Mouse (Mus musculus) layer of hippocampus, adult 6 months (tissue): Measurements from ENCODE around the gene Gfy. TPM values are rescaled to one million over a fixed set of nuclear protein-coding genes. Genes with fewer than 3 reads are reported as not detected.

ENCODE experiments used
- long read RNA-seq, 2 experiments: library from polyadenylated mRNA; unstranded; transcript quantifications; one replicate each; pipeline ENCODE4 v2.0.0; 2019 to 2020
- microRNA-seq: library from miRNA; unstranded; fragments of <30 nt; microRNA quantifications from one replicate; pipeline ENCODE4 v1.2.0, GENCODE M21; 2020
- polyA plus RNA-seq: library from polyadenylated mRNA; unstranded; fragments of <200 nt; fragmentation: Nextera tagmentation; gene quantifications from 2 replicates; pipeline ENCODE4 v1.2.3, GENCODE M21; 2021

Gfy gene
- not detected in 2 replicates for polyA plus RNA-seq
- long read RNA-seq, experiment 1, result 0 reads
- long read RNA-seq, experiment 2, result 0 reads

GRCm38 (mm10) chr7:45179469-45179868 is at the start of gene Gfy:
TSS of gene Gfy (minus strand) at chr7:45179569.

GRCm38 (mm10) chr7:45215673-45216441 is 36.5 kb upstream of the Gfy start, which contains the start of gene Tead2:
TSS of gene Tead2 (plus strand) at chr7:45215753.

GRCm38 (mm10) chr7:45211851-45212251 is 32.5 kb upstream of the Gfy start, which contains the start of gene Dkkl1:
TSS of gene Dkkl1 (minus strand) at chr7:45212147.

GRCm38 (mm10) chr7:45204380-45205143 is 25.2 kb upstream of the Gfy start, which contains the start of gene Ccdc155:
TSS of gene Ccdc155 (minus strand) at chr7:45204892.

GRCm38 (mm10) chr7:45180896-45181477 is 1.6 kb upstream of the Gfy start, which contains the start of gene Pth2:
TSS of gene Pth2 (plus strand) at chr7:45180995.

GRCm38 (mm10) chr7:45163735-45164490 is 15.5 kb downstream of the Gfy start, which contains the start of gene Slc17a7:
TSS of gene Slc17a7 (plus strand) at chr7:45163949.

GRCm38 (mm10) chr7:45154096-45154992 is 25.0 kb downstream of the Gfy start, which contains the start of the genes Pih1d1 and Aldh16a1:
TSS of gene Pih1d1 (plus strand) at chr7:45154303.
TSS of gene Aldh16a1 (minus strand) at chr7:45154584.

GRCm38 (mm10) chr7:45135993-45136567 is 43.3 kb downstream of the Gfy start, which contains the start of the genes Gm45713 and Flt3l:
TSS of gene Gm45713 (minus strand) at chr7:45136231.
TSS of gene Flt3l (minus strand) at chr7:45136432.

GRCm38 (mm10) chr7:45128624-45129246 is 50.6 kb downstream of the Gfy start, which contains the start of gene Rpl13a:
TSS of gene Rpl13a (minus strand) at chr7:45128761.

Small RNA genes within 50 kb of the gene (microRNA-seq; reads per million reads assigned to microRNA genes)
- gene Mir5121, result 9.2 reads per million, percentile 30 among the genes with 10 or more reads in this experiment
- 6.0 reads per million, percentile 22 among the genes with 10 or more reads in this experiment for gene Mir7055

Other genes starting within 250 kb of the Gfy start
- 0.28 and 0.35 TPM in 2 replicates for gene Tsks, start 236.4 kb downstream of the Gfy start, polyA plus RNA-seq
- 86.2 and 86.7 TPM in 2 replicates for gene Cpt1c, start 204.7 kb downstream of the Gfy start, polyA plus RNA-seq
- 6.7 and 7.4 TPM in 2 replicates for gene Prmt1, start 193.0 kb downstream of the Gfy start, polyA plus RNA-seq
- gene Irf3, start 181.9 kb downstream of the Gfy start, polyA plus RNA-seq, result 10.7 and 12.0 TPM in 2 replicates
- 1.6 and 2.6 TPM in 2 replicates for gene Bcl2l12, start 180.9 kb downstream of the Gfy start, polyA plus RNA-seq
- 63.8 and 108 TPM in 2 replicates for gene Scaf1, start 163.2 kb downstream of the Gfy start, polyA plus RNA-seq
- 3.8 and 4.0 TPM in 2 replicates for gene Rras, start 161.6 kb downstream of the Gfy start, polyA plus RNA-seq
- 4.7 and 5.4 TPM in 2 replicates for gene Prr12, start 126.7 kb downstream of the Gfy start, polyA plus RNA-seq
- gene Nosip, start 117.1 kb downstream of the Gfy start, polyA plus RNA-seq, result 36.0 and 41.3 TPM in 2 replicates
- gene Prrg2, start 116.9 kb downstream of the Gfy start, polyA plus RNA-seq, result 9.2 and 10.8 TPM in 2 replicates
- 26.1 and 29.3 TPM in 2 replicates for gene Rcn3, start 87.3 kb downstream of the Gfy start, polyA plus RNA-seq
- 28.3 and 34.8 TPM in 2 replicates for gene Fcgrt, start 75.7 kb downstream of the Gfy start, polyA plus RNA-seq
- gene Rps11, start 55.1 kb downstream of the Gfy start, polyA plus RNA-seq, result 1,326 and 1,360 TPM in 2 replicates
- 1,601 and 1,782 TPM in 2 replicates for gene Rpl13a, start 50.8 kb downstream of the Gfy start, polyA plus RNA-seq
- gene Gm45713, start 43.3 kb downstream of the Gfy start, polyA plus RNA-seq, result not detected in 2 replicates
- gene Flt3l, start 43.1 kb downstream of the Gfy start, polyA plus RNA-seq, result 0.68 and 1.4 TPM in 2 replicates
- 40.3 and 47.7 TPM in 2 replicates for gene Pih1d1, start 25.3 kb downstream of the Gfy start, polyA plus RNA-seq
- gene Aldh16a1, start 25.0 kb downstream of the Gfy start, polyA plus RNA-seq, result 4.6 and 5.2 TPM in 2 replicates
- 52.3 and 68.3 TPM in 2 replicates for gene Slc17a7, start 15.6 kb downstream of the Gfy start, polyA plus RNA-seq
- gene Pth2, start 1.4 kb upstream of the Gfy start, polyA plus RNA-seq, result not detected in 2 replicates
- 1.2 and 1.4 TPM in 2 replicates for gene Ccdc155, start 25.3 kb upstream of the Gfy start, polyA plus RNA-seq
- 5.1 and 7.3 TPM in 2 replicates for gene Dkkl1, start 32.6 kb upstream of the Gfy start, polyA plus RNA-seq
- 0.51 and 0.59 TPM in 2 replicates for gene Tead2, start 36.2 kb upstream of the Gfy start, polyA plus RNA-seq
- 11.8 and 14.4 TPM in 2 replicates for gene Cd37, start 59.5 kb upstream of the Gfy start, polyA plus RNA-seq
- gene Slc6a16, start 61.5 kb upstream of the Gfy start, polyA plus RNA-seq, result 1.1 and 1.2 TPM in 2 replicates
- not detected in 2 replicates for gene Slc6a21, start 97.9 kb upstream of the Gfy start, polyA plus RNA-seq
- 10.1 and 12.4 TPM in 2 replicates for gene Trpm4, start 154.2 kb upstream of the Gfy start, polyA plus RNA-seq
- gene Hrc, start 155.7 kb upstream of the Gfy start, polyA plus RNA-seq, result not detected in 2 replicates
- gene Ppfia3, start 187.4 kb upstream of the Gfy start, polyA plus RNA-seq, result 8.7 and 11.6 TPM in 2 replicates
- gene Lin7b, start 191.0 kb upstream of the Gfy start, polyA plus RNA-seq, result 214 and 221 TPM in 2 replicates
- 32.6 and 45.3 TPM in 2 replicates for gene Snrnp70, start 216.2 kb upstream of the Gfy start, polyA plus RNA-seq
- gene Kcna7, start 226.1 kb upstream of the Gfy start, polyA plus RNA-seq, result not detected in 2 replicates
- 0.11 and 0.30 TPM in 2 replicates for gene Ntf5, start 234.1 kb upstream of the Gfy start, polyA plus RNA-seq
- gene Lhb, start 241.3 kb upstream of the Gfy start, polyA plus RNA-seq, result 1.1 TPM in 1 of 2 replicates, not detected in the other